Mouse (Mus musculus): ENCODE measurements around the gene Sik3.

Gene Sik3

GRCm38 (mm10) chr9:46012091-46013008 lies at the start of gene Sik3, which contains the start of gene Pafah1b2:
Gene Sik3, plus strand, starts transcription at chr9:46012820.
Gene Pafah1b2, minus strand, starts transcription at chr9:46012690.
- DNase-seq, result peak; percentile 95

DNA sequence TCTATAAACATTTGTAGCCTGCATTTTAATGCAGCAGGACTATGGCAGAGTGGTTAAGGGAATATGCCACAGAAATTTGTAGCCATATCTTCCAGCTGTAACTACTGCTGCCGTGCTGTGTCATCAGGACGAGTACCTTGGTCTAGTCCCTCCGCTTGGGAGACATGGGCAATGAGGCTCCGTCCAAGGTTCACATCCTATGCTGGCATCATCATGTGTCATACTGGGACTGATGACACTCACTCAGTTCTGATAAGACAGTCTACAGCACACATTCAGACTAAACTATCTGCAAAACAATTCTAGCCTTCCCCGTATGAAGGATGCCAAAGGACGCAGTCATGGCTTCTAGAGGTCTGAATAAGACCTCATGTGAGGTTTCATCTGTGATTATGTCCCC lies 49.0 kb upstream of the Sik3 start:
- DNase-seq, result no peak

GRCm38 (mm10) chr9:45976884-45977283 lies 35.7 kb upstream of the Sik3 start:
- no peak for DNase-seq

DNA sequence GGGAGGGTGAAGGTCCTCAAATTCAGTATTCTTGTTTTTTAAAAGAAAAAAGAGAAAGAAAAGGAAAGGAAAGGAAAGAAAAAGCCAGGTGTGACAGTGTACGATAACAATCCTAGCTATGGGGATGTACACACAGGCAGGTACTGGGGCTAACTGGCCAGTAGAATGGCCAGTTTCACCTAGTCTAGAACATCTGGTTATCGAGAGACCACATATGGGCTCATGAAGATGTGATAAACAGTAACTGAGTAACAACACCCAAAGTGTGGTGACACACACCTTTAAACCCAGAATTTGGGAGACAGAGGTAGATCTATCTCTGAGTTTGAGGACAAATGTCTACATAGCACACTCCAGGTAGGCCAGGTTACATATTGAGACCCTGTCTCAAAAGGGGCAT lies 32.8 kb upstream of the Sik3 start:
- DNase-seq, result no peak

- no peak for DNase-seq
Measured at GRCm38 (mm10) chr9:45980611-45981010, 32.0 kb upstream of the Sik3 start.

DNA sequence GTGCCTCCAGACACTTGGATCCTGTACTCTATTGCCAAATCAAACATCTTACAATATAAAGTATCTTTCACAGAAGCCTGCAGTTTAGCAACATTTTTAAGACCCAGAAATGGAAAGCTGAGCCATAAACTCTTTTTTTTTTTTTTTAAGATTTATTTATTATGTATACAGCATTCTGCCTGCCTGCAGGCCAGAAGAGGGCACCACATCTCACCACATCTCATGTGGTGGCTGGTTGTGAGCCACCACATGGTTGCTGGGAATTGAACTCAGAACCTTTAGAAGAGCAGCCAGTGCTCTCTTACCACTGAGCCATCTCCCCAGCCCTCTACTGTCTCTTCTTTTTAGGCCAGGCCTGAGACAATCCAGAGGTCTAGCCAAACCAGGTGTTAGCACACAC lies 31.3 kb upstream of the Sik3 start:
- DNase-seq, result no peak

DNA sequence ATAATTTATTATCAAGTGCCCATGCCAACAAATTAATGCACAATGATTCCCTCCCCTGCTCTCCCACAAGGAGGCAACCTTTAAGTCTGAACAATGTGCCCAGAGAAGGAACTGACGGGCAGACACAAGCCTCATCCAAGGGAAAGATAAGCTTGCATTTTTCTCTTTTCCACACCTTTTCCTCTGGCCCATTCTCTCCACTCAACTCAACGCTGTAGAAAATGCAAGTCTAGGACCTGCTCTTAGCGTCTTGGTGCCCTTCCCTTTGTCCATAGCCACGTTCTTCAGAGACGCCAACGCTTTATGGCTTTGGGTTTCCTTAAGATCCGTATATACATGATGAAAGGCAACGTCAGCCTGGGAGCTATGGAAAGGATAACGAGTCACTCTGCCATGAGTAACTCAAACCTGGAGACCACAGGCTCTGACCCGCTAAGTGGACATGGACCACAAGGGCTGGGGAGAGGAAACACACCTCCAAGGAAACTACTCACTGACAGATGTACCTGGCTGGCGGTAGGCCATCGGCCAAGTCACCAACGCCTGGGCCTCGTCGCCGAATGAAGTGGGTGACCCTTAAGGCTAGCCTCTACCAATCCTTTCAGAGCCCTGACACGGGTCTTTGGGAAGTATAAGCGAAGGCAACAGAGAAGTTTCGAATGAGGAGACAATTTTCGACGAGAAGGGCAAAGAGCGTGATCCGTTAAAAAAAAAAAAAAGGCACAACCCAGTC lies 28.8 kb upstream of the Sik3 start:
- DNase-seq, result no peak

GRCm38 (mm10) chr9:45984409-45985228 lies 28.0 kb upstream of the Sik3 start:
- DNase-seq, result peak; percentile 92

GRCm38 (mm10) chr9:45985229-45985567 lies 27.4 kb upstream of the Sik3 start:
- peak; percentile 63 for DNase-seq

GRCm38 (mm10) chr9:45999009-45999408 lies 13.6 kb upstream of the Sik3 start:
- peak; percentile 74 for DNase-seq

DNA sequence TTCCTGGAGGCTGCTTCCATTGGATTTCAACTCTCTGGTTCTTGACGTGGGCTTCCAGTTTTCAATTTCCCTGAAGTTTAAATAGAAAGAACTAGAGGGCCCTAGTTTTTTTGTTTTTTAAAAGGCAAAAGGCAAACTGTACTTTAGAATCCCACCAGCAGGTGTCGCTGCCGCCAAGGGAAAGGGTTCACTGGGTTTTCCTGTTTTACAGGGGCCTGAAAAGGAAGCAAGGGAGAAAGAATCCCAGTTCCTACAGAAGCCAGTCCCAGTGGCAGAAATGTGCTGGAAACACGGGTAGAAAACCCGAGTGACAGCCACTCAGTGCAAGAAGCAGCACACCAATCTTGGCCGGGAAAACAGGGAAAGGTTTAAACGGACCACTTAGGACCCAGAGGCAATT lies 8.9 kb upstream of the Sik3 start:
- DNase-seq, result no peak

- DNase-seq, result no peak
Measured at GRCm38 (mm10) chr9:46004529-46004928, 8.1 kb upstream of the Sik3 start.

DNA sequence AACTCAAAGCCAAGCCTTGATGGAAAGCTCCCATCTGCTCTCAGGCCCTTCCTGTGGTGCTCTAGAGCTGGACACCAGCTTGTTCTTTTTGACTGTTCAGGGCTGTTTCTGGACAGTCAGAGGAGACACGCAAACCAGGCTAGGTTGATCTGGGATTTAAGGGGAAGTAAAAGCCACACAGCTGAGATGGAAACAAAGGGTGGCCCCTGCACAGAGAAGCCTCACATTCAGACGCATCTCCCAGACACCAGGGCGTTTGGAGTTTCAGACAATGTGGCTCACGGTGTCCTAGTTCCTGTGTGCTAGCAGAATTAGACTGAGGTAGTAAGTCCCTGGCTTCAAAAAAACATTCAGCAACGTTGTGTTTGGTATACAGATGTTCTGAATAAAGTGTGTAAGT lies 6.4 kb upstream of the Sik3 start:
- no peak for DNase-seq

- no peak for DNase-seq
Measured at GRCm38 (mm10) chr9:46008931-46009668, 3.5 kb upstream of the Sik3 start.

DNA sequence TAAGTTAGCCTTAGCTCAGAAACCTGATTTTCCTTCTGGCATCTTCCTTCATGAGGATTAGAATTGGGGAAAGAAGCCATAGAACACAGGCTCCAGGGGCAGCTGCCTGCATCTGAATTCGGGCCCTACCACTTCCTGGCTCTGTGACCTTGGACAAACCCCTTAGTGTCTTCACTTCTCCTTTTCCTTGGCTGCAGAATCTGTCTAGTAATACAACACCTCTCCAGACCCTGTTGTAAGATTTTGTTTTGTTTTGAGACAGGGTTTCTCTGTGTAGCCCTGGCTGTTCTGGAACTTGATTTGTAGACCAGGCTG lies 3.0 kb upstream of the Sik3 start:
- DNase-seq, result no peak

DNA sequence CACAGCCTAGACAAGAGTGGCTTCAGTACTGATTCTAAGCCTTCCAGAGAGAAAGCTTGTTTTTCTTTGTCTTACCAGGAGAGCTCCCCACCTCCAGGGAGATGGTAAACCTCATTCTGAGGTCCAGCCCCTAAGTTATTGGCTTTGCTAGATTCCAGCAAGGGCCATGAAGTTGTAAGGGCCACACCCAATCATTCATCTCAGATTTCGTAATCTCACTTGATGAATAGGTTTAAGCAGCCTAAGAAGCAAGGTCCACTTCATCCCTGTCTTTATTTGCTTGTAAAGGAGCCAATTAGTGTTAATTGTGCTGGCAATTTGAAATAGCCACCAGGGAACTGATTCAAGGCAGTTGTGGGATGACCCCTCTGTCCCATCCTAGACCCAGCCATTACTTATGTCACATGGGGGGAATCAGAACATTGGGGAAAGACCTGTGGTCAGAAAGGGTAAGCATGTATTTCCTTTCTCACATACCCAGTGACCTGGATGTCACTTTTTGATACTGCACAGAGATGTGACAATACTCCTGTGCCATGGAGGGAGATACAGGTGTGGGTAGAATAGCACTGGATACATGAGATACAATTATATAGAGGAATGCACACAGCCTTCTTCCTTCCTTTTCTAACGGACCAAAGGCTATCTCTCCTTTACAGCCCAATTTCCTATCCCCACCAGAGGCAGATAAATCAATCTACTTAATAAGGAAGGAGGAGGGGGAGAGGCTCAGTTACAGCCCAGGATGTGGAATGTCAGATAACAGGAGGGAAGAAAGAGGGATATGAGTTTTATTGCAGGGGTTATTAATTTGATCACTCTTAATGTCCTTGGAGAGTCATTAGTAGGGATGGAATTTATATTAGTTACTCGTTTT lies 1.3 kb upstream of the Sik3 start:
- no peak for DNase-seq

- DNase-seq, result peak; percentile 37
Measured at GRCm38 (mm10) chr9:46013009-46013586, 478 bp downstream of the Sik3 start.

- DNase-seq, result no peak
Measured at GRCm38 (mm10) chr9:46013616-46014015, 996 bp downstream of the Sik3 start.

GRCm38 (mm10) chr9:46014251-46014681 lies 1.6 kb downstream of the Sik3 start:
- DNase-seq, result peak; percentile 71

- DNase-seq, result peak; percentile 40
Measured at GRCm38 (mm10) chr9:46015081-46015551, 2.5 kb downstream of the Sik3 start.

GRCm38 (mm10) chr9:46015831-46016230 lies 3.2 kb downstream of the Sik3 start:
- no peak for DNase-seq

Measured in layer of hippocampus, adult 9-11 months (tissue).